12 mouse cellular contexts compared by ENCODE assay signal in genomic region chr7:137316181-137316925, GRCm38 (mm10). TPM values are rescaled to one million over a fixed set of nuclear protein-coding genes. Genes with fewer than 3 reads are reported as not detected.
DNase-seq lines count a peak whose midpoint lies in the region; ATAC-seq lines count a peak whose summit lies in the region.
"Had no signal": no experiment of that assay in that cellular context is flagged by ENCODE, and none has a peak within 500 bp of the region (broad histone marks: within the 10 kb centered on the region; RNA-seq: fewer than 3 reads in every experiment).

No protein-coding gene starts in this region.

- no peaks in the 10 kb centered on the region for H3K36me3 ChIP-seq in heart, embryonic 13.5 days
- no peaks in the 10 kb centered on the region for H3K36me3 ChIP-seq in forebrain, embryonic 15.5 days
- no peaks in the 10 kb centered on the region for H3K36me3 ChIP-seq in limb, embryonic 13.5 days

- ATAC-seq in heart, embryonic 13.5 days (ENCODE audit: extremely low read depth, insufficient number of reproducible peaks, low FRiP score, low TSS enrichment): no peak
- no peak for ATAC-seq in forebrain, embryonic 15.5 days (replicated peaks)
- no peak for ATAC-seq in limb, embryonic 13.5 days (ENCODE audit: low FRiP score, low read depth)
- ATAC-seq: liver, postnatal 0 days had no signal

- no peaks in the 10 kb centered on the region for H3K9me3 ChIP-seq in heart, embryonic 13.5 days
- no peaks in the 10 kb centered on the region for H3K9me3 ChIP-seq in forebrain, embryonic 15.5 days
- H3K9me3 ChIP-seq in limb, embryonic 13.5 days: no peaks in the 10 kb centered on the region

- H3K9ac ChIP-seq in heart, embryonic 13.5 days: no peak overlapping the region
- no peak overlapping the region for H3K9ac ChIP-seq in forebrain, embryonic 15.5 days (replicated peaks)
- H3K9ac ChIP-seq in limb, embryonic 13.5 days: peak overlapping the region; percentile 99
- H3K9ac ChIP-seq: liver, postnatal 0 days had no signal

- H3K4me1 ChIP-seq in heart, embryonic 13.5 days: peaks cover 56% of the 10 kb centered on the region
- H3K4me1 ChIP-seq in forebrain, embryonic 15.5 days: peaks cover 64% of the 10 kb centered on the region
- H3K4me1 ChIP-seq in limb, embryonic 13.5 days: peaks cover 62% of the 10 kb centered on the region

- peak overlapping the region; percentile 27 for H3K4me3 ChIP-seq in heart, embryonic 13.5 days
- no peak overlapping the region for H3K4me3 ChIP-seq in forebrain, embryonic 15.5 days
- peak overlapping the region; percentile 86 for H3K4me3 ChIP-seq in limb, embryonic 13.5 days

- H3K27me3 ChIP-seq in heart, embryonic 13.5 days (replicated peaks): peaks cover 96% of the 10 kb centered on the region
- H3K27me3 ChIP-seq in forebrain, embryonic 15.5 days: peaks cover 83% of the 10 kb centered on the region
- peaks cover 71% of the 10 kb centered on the region for H3K27me3 ChIP-seq in limb, embryonic 13.5 days

- peak overlapping the region; percentile 49 for H3K4me2 ChIP-seq in heart, embryonic 13.5 days
- H3K4me2 ChIP-seq in forebrain, embryonic 15.5 days (replicated peaks): peak overlapping the region; percentile 15
- H3K4me2 ChIP-seq in limb, embryonic 13.5 days (replicated peaks): peak overlapping the region; percentile 91

- DNase-seq in heart, adult 9 months (ENCODE audit: low spot score in 2 of 2): no peak
- DNase-seq in retina, postnatal 1 day: peak; percentile 55
- no peak for DNase-seq in left cerebral cortex, adult 8-10 months (ENCODE audit: low spot score in 2 of 2)
- DNase-seq in urinary bladder, adult 18-20 months (ENCODE audit: low spot score in 2 of 2): no peak
- no peak for DNase-seq in layer of hippocampus, postnatal 14 days (ENCODE audit: low spot score in 2 of 2)
- DNase-seq: cerebellum, adult 18-20 months; gastrocnemius, postnatal 25 days; liver, postnatal 0 days had no signal

- 2% methylated on average over 20 of the region's 20 CpGs for WGBS in heart, embryonic 13.5 days
- under 1% methylated on average over 20 of the region's 20 CpGs for WGBS in forebrain, embryonic 15.5 days
- 7% methylated on average over 20 of the region's 20 CpGs for WGBS in limb, embryonic 13.5 days

- no peak overlapping the region for H3K27ac ChIP-seq in heart, embryonic 13.5 days (replicated peaks)
- no peak overlapping the region for H3K27ac ChIP-seq in forebrain, embryonic 15.5 days (replicated peaks)
- peak overlapping the region; percentile 79; the same call in 1 of the 2 replicates for H3K27ac ChIP-seq in limb, embryonic 13.5 days

RNA-seq across cellular contexts. Expression of gene Ebf3, which starts 2.1 kb away (rescaled TPM):
- polyA plus RNA-seq in heart, embryonic 13.5 days (2015; fragmentation: Nextera tagmentation; extraction: Ambion mirVana): 0.52 and 0.60 TPM in 2 replicates
- 0.80 and 0.83 TPM in 2 replicates for polyA plus RNA-seq in forebrain, embryonic 15.5 days (2015; fragmentation: Nextera tagmentation; extraction: Ambion mirVana)
- 13.4 and 16.9 TPM in 2 replicates for polyA plus RNA-seq in limb, embryonic 13.5 days (2015; fragmentation: Nextera tagmentation; extraction: Ambion mirVana)
- total RNA-seq in left cerebral cortex, adult 8-10 months (2022): 1 to 10 TPM in 2 of 4 experiments, under 1 TPM in 2; 0.64 to 2.6 (median 1.1) TPM
- 1 to 10 TPM; 1.8 to 2.2 TPM for total RNA-seq in layer of hippocampus, postnatal 14 days (2021)
- total RNA-seq: monocyte, adult 5-6 weeks had no signal
- polyA plus RNA-seq: liver, postnatal 0 days had no signal

Comparison
In these comparisons a context has a peak if more than half of its experiments do, and no peak if none do; other contexts are left out.
1. H3K4me2 ChIP-seq: peak in every context shown above with its lines; median percentile 91 in limb, embryonic 13.5 days; 49 in heart, embryonic 13.5 days; 15 in forebrain, embryonic 15.5 days.